Mouse (Mus musculus): ENCODE measurements at regions not wholly inside any gene's neighbourhood (a gene's known extent, or its start where the extent isn't known, plus 50 kb on each side); places are given as distances from the start of the nearest gene placed in this dataset.

DNA sequence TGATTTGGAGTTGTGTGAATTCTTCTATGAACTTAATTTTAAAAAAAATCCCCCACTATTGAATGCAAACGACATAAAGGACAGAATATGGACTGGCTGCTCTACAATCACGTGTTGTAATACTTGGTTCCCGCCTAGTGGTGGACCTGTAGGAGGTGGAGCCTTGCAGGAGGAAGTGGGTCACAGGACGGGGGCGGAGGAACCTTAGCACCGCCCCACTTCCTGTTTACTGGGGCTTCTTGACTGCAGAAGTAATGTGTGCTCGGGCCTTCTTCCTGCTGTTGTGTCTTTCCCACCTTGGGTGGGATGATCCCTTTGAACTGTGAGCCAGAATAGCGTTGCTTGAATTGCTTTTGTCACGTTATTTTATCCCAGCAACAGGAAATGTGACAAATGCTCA is 52.2 kb upstream of the Tmem108 start:
- DNase-seq (ENCODE audit: low spot score) (no peak), ATAC-seq (ENCODE audit: extremely low read depth, insufficient number of reproducible peaks, low FRiP score, poor library complexity, severe bottlenecking) (no peak)
- Histone ChIP-seq H3K4me3 (ENCODE audit: low read depth, low read length) (no peak overlapping the region), H3K27me3 (ENCODE audit: insufficient read depth, low read length) (no peaks in the 10 kb centered on the region), H3K4me1 (ENCODE audit: insufficient read depth, low read depth, low read length) (no peaks in the 10 kb centered on the region), H3K36me3 (replicated peaks) (no peaks in the 10 kb centered on the region), H3K9me3 (replicated peaks) (peaks cover 54% of the 10 kb centered on the region)
- TF ChIP-seq GATA1 (IDR thresholded peaks at IDR 0.05; ENCODE audit: borderline replicate concordance, low read length) (no peak), TAL1 (conservative IDR thresholded peaks at IDR 0.05; ENCODE audit: low read depth, low read length) (no peak), CTCF (IDR thresholded peaks at IDR 0.05; ENCODE audit: low read depth, low read length) (no peak), GATA2 (IDR thresholded peaks at IDR 0.05; ENCODE audit: borderline replicate concordance, low read depth, low read length) (no peak), POLR2AphosphoS5 (IDR thresholded peaks at IDR 0.05; ENCODE audit: insufficient replicate concordance, low read depth, low read length) (no peak)

DNA sequence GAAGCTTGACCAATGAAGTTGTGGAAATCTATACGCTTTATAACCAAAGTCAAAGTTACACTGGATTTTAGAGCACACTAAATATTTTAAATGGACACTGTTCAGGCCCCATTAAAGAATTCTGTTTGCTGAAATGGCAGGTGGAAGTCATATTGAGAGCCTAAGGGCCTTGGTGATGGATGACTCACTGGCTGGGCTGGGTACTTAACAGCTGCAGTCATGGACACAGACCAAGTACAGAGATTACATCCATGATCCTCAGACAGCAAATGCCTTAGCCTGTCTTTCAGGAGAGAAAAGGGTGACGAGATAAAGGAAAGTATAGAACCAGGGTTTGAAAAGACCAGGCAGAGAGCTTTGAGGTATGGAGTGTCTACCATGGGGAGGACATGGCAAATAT is 57.4 kb upstream of the Tmem108 start:
- no peak for TF ChIP-seq TAL1 (conservative IDR thresholded peaks at IDR 0.05; ENCODE audit: low read depth, low read length)
- TF ChIP-seq GATA2 (IDR thresholded peaks at IDR 0.05; ENCODE audit: borderline replicate concordance, low read depth, low read length) = no peak
- no peak for TF ChIP-seq CTCF (IDR thresholded peaks at IDR 0.05; ENCODE audit: low read depth, low read length)
- TF ChIP-seq POLR2AphosphoS5 (IDR thresholded peaks at IDR 0.05; ENCODE audit: insufficient replicate concordance, low read depth, low read length) = no peak
- no peak for TF ChIP-seq GATA1 (IDR thresholded peaks at IDR 0.05; ENCODE audit: borderline replicate concordance, low read length)
- no peak for ATAC-seq (ENCODE audit: extremely low read depth, insufficient number of reproducible peaks, low FRiP score, poor library complexity, severe bottlenecking)

DNA sequence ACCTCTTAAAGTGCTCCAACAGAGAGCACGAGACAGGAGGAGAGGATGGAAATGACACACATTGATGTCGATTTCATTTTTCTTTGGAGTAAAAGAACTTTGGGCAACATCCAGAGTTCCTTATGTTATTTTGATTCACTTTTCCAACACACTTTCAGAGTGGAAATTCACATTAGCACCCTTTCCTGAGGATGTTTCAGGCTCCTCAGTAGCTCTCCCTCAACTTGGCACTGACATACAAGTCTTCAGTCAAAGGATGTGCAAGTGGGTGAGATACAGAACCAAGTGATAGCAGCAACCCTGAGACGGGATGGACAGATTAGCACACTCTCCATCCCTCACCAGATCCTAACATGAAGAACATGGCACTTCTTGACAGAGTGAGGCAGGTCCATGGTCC is 60.0 kb upstream of the Tmem108 start:
- TF ChIP-seq TAL1 (conservative IDR thresholded peaks at IDR 0.05; ENCODE audit: low read depth, low read length) (no peak), GATA1 (IDR thresholded peaks at IDR 0.05; ENCODE audit: borderline replicate concordance, low read length) (no peak), POLR2AphosphoS5 (IDR thresholded peaks at IDR 0.05; ENCODE audit: insufficient replicate concordance, low read depth, low read length) (no peak), GATA2 (IDR thresholded peaks at IDR 0.05; ENCODE audit: borderline replicate concordance, low read depth, low read length) (no peak), CTCF (IDR thresholded peaks at IDR 0.05; ENCODE audit: low read depth, low read length) (no peak)
- no peak for ATAC-seq (ENCODE audit: extremely low read depth, insufficient number of reproducible peaks, low FRiP score, poor library complexity, severe bottlenecking)

More for the DNA sequence above, 57.4 kb upstream of the Tmem108 start:
- Histone ChIP-seq H3K36me3 (replicated peaks) (no peaks in the 10 kb centered on the region), H3K4me3 (ENCODE audit: low read depth, low read length) (no peak overlapping the region), H3K4me1 (ENCODE audit: insufficient read depth, low read depth, low read length) (no peaks in the 10 kb centered on the region), H3K27me3 (ENCODE audit: insufficient read depth, low read length) (no peaks in the 10 kb centered on the region), H3K9me3 (replicated peaks) (peaks cover 57% of the 10 kb centered on the region)
- DNase-seq (ENCODE audit: low spot score) = no peak

DNA sequence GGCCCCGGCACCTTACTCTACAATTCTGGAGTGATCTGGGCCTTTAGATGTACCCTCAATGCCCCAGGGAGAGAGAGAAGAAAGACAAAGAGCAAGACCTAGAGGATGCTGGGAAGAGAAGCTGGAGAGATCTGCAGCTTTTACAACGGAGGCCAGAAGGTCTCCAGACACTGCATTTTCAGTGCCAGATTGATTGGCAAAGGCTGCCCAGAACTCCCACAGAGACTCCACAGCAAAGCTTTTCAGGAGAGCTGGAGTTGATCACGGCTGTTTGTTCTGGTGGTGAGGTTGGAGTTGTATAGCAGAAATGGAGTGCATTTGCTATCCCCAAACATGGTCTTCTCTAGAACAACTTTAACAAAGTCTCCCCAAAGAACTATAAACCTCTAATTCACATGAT is 61.9 kb upstream of the Tmem108 start:
- Histone ChIP-seq H3K36me3 (replicated peaks) (no peaks in the 10 kb centered on the region), H3K27me3 (ENCODE audit: insufficient read depth, low read length) (no peaks in the 10 kb centered on the region), H3K4me1 (ENCODE audit: insufficient read depth, low read depth, low read length) (no peaks in the 10 kb centered on the region), H3K9me3 (replicated peaks) (peaks cover 43% of the 10 kb centered on the region), H3K4me3 (ENCODE audit: low read depth, low read length) (no peak overlapping the region)
- no peak for TF ChIP-seq POLR2AphosphoS5 (IDR thresholded peaks at IDR 0.05; ENCODE audit: insufficient replicate concordance, low read depth, low read length)
- no peak for TF ChIP-seq GATA2 (IDR thresholded peaks at IDR 0.05; ENCODE audit: borderline replicate concordance, low read depth, low read length)
- no peak for TF ChIP-seq TAL1 (conservative IDR thresholded peaks at IDR 0.05; ENCODE audit: low read depth, low read length)
- TF ChIP-seq GATA1 (IDR thresholded peaks at IDR 0.05; ENCODE audit: borderline replicate concordance, low read length) = no peak
- TF ChIP-seq CTCF (IDR thresholded peaks at IDR 0.05; ENCODE audit: low read depth, low read length) = no peak
- DNase-seq (ENCODE audit: low spot score) = no peak
- no peak for ATAC-seq (ENCODE audit: extremely low read depth, insufficient number of reproducible peaks, low FRiP score, poor library complexity, severe bottlenecking)

More for the DNA sequence above, 60.0 kb upstream of the Tmem108 start:
- H3K36me3 ChIP-seq (replicated peaks) = no peaks in the 10 kb centered on the region
- H3K9me3 ChIP-seq (replicated peaks) = peaks cover 45% of the 10 kb centered on the region
- H3K4me3 ChIP-seq (ENCODE audit: low read depth, low read length) = no peak overlapping the region
- H3K4me1 ChIP-seq (ENCODE audit: insufficient read depth, low read depth, low read length) = no peaks in the 10 kb centered on the region
- H3K27me3 ChIP-seq (ENCODE audit: insufficient read depth, low read length) = no peaks in the 10 kb centered on the region
- DNase-seq (ENCODE audit: low spot score) = no peak

DNA sequence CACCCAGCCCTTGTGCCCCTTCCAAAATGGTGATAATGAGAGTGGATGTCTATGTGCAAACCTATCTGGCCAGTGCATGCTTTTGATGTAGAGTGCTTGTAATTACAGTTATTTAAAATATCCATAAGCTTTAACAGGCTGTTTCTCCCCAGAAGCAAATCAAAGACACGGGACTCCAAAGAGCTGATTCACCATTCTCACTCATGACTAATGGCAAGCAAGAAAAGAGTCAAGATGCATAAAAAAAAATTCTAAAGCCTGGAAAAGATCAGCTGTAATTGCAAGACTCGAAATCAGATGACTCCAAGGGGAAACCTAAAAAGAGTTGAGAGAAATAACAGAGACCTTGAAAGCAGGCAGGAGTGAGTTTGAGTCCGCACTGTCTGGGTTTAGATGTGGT is 79.6 kb upstream of the Tmem108 start:
- H3K9me3 ChIP-seq (replicated peaks) = peaks cover 37% of the 10 kb centered on the region
- TF ChIP-seq CTCF (IDR thresholded peaks at IDR 0.05; ENCODE audit: low read depth, low read length) (no peak), GATA1 (IDR thresholded peaks at IDR 0.05; ENCODE audit: borderline replicate concordance, low read length) (no peak), GATA2 (IDR thresholded peaks at IDR 0.05; ENCODE audit: borderline replicate concordance, low read depth, low read length) (no peak), TAL1 (conservative IDR thresholded peaks at IDR 0.05; ENCODE audit: low read depth, low read length) (no peak), POLR2AphosphoS5 (IDR thresholded peaks at IDR 0.05; ENCODE audit: insufficient replicate concordance, low read depth, low read length) (no peak)
- DNase-seq (ENCODE audit: low spot score) (no peak), ATAC-seq (ENCODE audit: extremely low read depth, insufficient number of reproducible peaks, low FRiP score, poor library complexity, severe bottlenecking) (no peak)
- no peaks in the 10 kb centered on the region for H3K36me3 ChIP-seq (replicated peaks)
- H3K27me3 ChIP-seq (ENCODE audit: insufficient read depth, low read length) = no peaks in the 10 kb centered on the region
- H3K4me3 ChIP-seq (ENCODE audit: low read depth, low read length) = no peak overlapping the region
- H3K4me1 ChIP-seq (ENCODE audit: insufficient read depth, low read depth, low read length) = no peaks in the 10 kb centered on the region

DNA sequence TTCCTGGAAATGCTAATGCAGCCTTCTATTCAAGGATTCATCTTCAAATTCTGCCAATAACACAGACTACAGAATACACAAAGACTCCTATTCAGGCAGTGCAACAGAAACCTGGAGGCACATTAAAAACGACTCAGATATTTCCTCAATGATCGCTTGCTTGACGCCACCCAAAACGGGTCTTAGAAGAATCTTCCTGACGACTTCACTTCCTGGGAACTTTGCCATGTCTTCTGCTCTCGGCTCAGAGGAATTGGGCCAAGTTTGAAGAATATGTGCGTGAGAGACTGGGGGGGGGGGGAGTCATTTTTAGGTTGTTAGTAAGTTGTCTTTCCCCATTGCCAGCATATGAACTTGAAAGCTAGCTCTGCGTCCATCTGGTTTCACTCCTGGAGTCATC is 82.2 kb upstream of the Tmem108 start:
- ATAC-seq (ENCODE audit: extremely low read depth, insufficient number of reproducible peaks, low FRiP score, poor library complexity, severe bottlenecking) (no peak), DNase-seq (ENCODE audit: low spot score) (no peak)
- Histone ChIP-seq H3K27me3 (ENCODE audit: insufficient read depth, low read length) (no peaks in the 10 kb centered on the region), H3K36me3 (replicated peaks) (no peaks in the 10 kb centered on the region), H3K4me3 (ENCODE audit: low read depth, low read length) (no peak overlapping the region), H3K4me1 (ENCODE audit: insufficient read depth, low read depth, low read length) (no peaks in the 10 kb centered on the region), H3K9me3 (replicated peaks) (peaks cover 42% of the 10 kb centered on the region)
- no peak for TF ChIP-seq GATA2 (IDR thresholded peaks at IDR 0.05; ENCODE audit: borderline replicate concordance, low read depth, low read length)

All from G1E (cell line).